Mouse (Mus musculus) brain, embryonic 14.5 days (tissue): ENCODE data around the gene Grip1.

ENCODE experiments used
- CTCF ChIP-seq: fragments of 200-500 bp; IDR thresholded peaks from 2 replicates; pipeline ENCODE4 v1.5.1; 2012; ENCODE audit warnings: inconsistent platforms, mild to moderate bottlenecking, moderate library complexity, borderline replicate concordance; ENCODE audit not compliant: insufficient read depth, insufficient read length; ENCODE audit errors: extremely low read depth
- POLR2A ChIP-seq: fragments of 200-500 bp; IDR thresholded peaks from 2 replicates; pipeline ENCODE4 v1.6.1; 2012; ENCODE audit warnings: mild to moderate bottlenecking, inconsistent platforms, borderline replicate concordance; ENCODE audit not compliant: poor library complexity, insufficient read depth, insufficient read length, severe bottlenecking; ENCODE audit errors: extremely low read depth

DNA sequence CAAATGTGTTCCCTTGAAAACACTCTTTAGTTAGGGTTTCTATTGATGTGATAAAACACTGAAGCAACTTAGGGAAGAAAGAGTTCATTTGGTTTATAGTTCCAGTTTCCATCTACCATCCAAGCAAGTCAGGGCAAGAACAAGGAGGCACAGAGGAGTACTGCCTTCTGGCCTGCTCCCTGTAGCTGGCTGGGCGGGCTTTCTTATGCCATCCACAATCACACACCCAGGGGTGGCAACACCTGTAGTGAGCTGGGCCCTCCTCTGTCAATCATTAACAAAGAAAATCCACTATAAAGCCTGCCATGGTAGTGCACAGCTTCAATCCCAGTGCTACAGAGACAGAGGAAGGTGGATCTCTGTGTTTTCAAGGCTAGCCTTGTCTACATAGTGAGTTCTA is 122.2 kb downstream of the Grip1 start:
- TF ChIP-seq POLR2A (no peak), CTCF (no peak)
